In genomic region chr11:98446562-98447474, GRCm38 (mm10) we compare ENCODE assay signal across 8 mouse cellular contexts. TPM values are rescaled to one million over a fixed set of nuclear protein-coding genes. Genes with fewer than 3 reads are reported as not detected.
DNase-seq lines count a peak whose midpoint lies in the region; ATAC-seq lines count a peak whose summit lies in the region.

No protein-coding gene starts in this region.

- H3K9ac ChIP-seq in forebrain, embryonic 14.5 days (ENCODE audit: low read length): no peak overlapping the region

- no peaks in the 10 kb centered on the region for H3K9me3 ChIP-seq in forebrain, embryonic 14.5 days (replicated peaks; ENCODE audit: control insufficient read depth, low read length)

- 0 out of 2 replicates have a peak overlapping the region, but pooled peaks have one; percentile 5 for H3K4me3 ChIP-seq in forebrain, embryonic 14.5 days (ENCODE audit: low read depth, low read length)

- DNase-seq in ES-CJ7 (ENCODE audit: low read depth, low spot score): peak; percentile 75
- peak; percentile 85 for DNase-seq in brain, adult 2 months (ENCODE audit: low read depth, low spot score)
- no peak for DNase-seq in forebrain, embryonic 14.5 days (ENCODE audit: low spot score)
- peak; percentile 88 for DNase-seq in kidney, postnatal 14 days
- peak; percentile 87 for DNase-seq in lung, postnatal 36 days
- no peak for DNase-seq in gastrocnemius, postnatal 25 days
- no peak for DNase-seq in right cerebral cortex, postnatal 25 days
- no peak for DNase-seq in thymus, postnatal 36 days

- H3K27me3 ChIP-seq in forebrain, embryonic 14.5 days (replicated peaks; ENCODE audit: control insufficient read depth, insufficient read depth, low read length): peaks cover 27% of the 10 kb centered on the region

- H3K27ac ChIP-seq in forebrain, embryonic 14.5 days (ENCODE audit: low read depth, low read length): no peak overlapping the region

- no peaks in the 10 kb centered on the region for H3K4me1 ChIP-seq in forebrain, embryonic 14.5 days (ENCODE audit: control insufficient read depth, insufficient read depth, low read length)

- ATAC-seq in forebrain, embryonic 14.5 days: no peak

- WGBS in forebrain, embryonic 14.5 days: 4% methylated on average over 33 of the region's 33 CpGs

- peak overlapping the region; percentile 26; the same call in 1 of the 2 replicates for H3K4me2 ChIP-seq in forebrain, embryonic 14.5 days (ENCODE audit: low read length)

- no peaks in the 10 kb centered on the region for H3K36me3 ChIP-seq in forebrain, embryonic 14.5 days (ENCODE audit: control insufficient read depth, insufficient read depth, low read length)

RNA-seq across cellular contexts. Expression of gene Grb7, which starts 0.6 kb away (rescaled TPM):
- polyA plus RNA-seq in forebrain, embryonic 14.5 days (2014; fragmentation: Nextera tagmentation; extraction: Ambion mirVana): 0.38 and 0.41 TPM in 2 replicates
- total RNA-seq in gastrocnemius, postnatal 25 days (2021): under 1 TPM in 1 of 2 experiments, not detected in 1; 0.16 TPM

RNA-seq across cellular contexts. Expression of gene Mien1, which starts 8.0 kb away (rescaled TPM):
- polyA plus RNA-seq in forebrain, embryonic 14.5 days (2014; fragmentation: Nextera tagmentation; extraction: Ambion mirVana): 279 and 290 TPM in 2 replicates
- total RNA-seq in gastrocnemius, postnatal 25 days (2021): 10 to 100 TPM; 31.7 to 35.5 TPM

RNA-seq across cellular contexts. Expression of gene Erbb2, which starts 34.5 kb away (rescaled TPM):
- polyA plus RNA-seq in forebrain, embryonic 14.5 days (2014; fragmentation: Nextera tagmentation; extraction: Ambion mirVana): 5.6 and 5.9 TPM in 2 replicates
- total RNA-seq in gastrocnemius, postnatal 25 days (2021): 1 to 10 TPM; 2.0 to 2.3 TPM

RNA-seq across cellular contexts. Expression of gene Pgap3, which starts 46.5 kb away (rescaled TPM):
- 6.1 and 6.9 TPM in 2 replicates for polyA plus RNA-seq in forebrain, embryonic 14.5 days (2014; fragmentation: Nextera tagmentation; extraction: Ambion mirVana)
- total RNA-seq in gastrocnemius, postnatal 25 days (2021): 1 to 10 TPM; 1.9 to 2.1 TPM

Comparison
In these comparisons a context has a peak if more than half of its experiments do, and no peak if none do; other contexts are left out.
1. DNase-seq: peak in ES-CJ7 (single experiment), brain, adult 2 months (single experiment), kidney, postnatal 14 days (single experiment) and lung, postnatal 36 days (single experiment); none in forebrain, embryonic 14.5 days (single experiment), gastrocnemius, postnatal 25 days (single experiment), right cerebral cortex, postnatal 25 days (single experiment) and thymus, postnatal 36 days (0 of 2).